Mouse (Mus musculus): ENCODE measurements around the gene Bicra. TPM values are rescaled to one million over a fixed set of nuclear protein-coding genes. Genes with fewer than 3 reads are reported as not detected.

The Bicra gene
- polyA plus RNA-seq, 1 experiment from 2014 or later = 8.0 TPM

GRCm38 (mm10) chr7:15962311-15963288, 85.1 kb downstream of the Bicra start:
- peaks cover 22% of the 10 kb centered on the region for H3K36me3 ChIP-seq
- H3K27me3 ChIP-seq = no peaks in the 10 kb centered on the region
- peaks cover 62% of the 10 kb centered on the region for H3K4me1 ChIP-seq
- H3K9me3 ChIP-seq = no peaks in the 10 kb centered on the region
- peak; percentile 79 for ATAC-seq (ENCODE audit: borderline replicate concordance, extremely low read depth, low FRiP score, low TSS enrichment)
- H3K9ac ChIP-seq = no peak overlapping the region
- 7% methylated on average over 12 of the region's 12 CpGs for WGBS
- H3K27ac ChIP-seq = peak overlapping the region; percentile 96
- peak overlapping the region; percentile 46 for H3K4me2 ChIP-seq
- peak overlapping the region; percentile 1; the same call in 1 of the 2 replicates for H3K4me3 ChIP-seq

GRCm38 (mm10) chr7:15961798-15962197, 85.9 kb downstream of the Bicra start:
- no peak overlapping the region for H3K9ac ChIP-seq
- 79% methylated on average over 7 of the region's 7 CpGs for WGBS
- peaks cover 61% of the 10 kb centered on the region for H3K4me1 ChIP-seq
- no peaks in the 10 kb centered on the region for H3K27me3 ChIP-seq
- H3K4me3 ChIP-seq = no peak overlapping the region
- H3K36me3 ChIP-seq = peaks cover 30% of the 10 kb centered on the region
- no peak for ATAC-seq (ENCODE audit: borderline replicate concordance, extremely low read depth, low FRiP score, low TSS enrichment)
- peak overlapping the region; percentile 46 for H3K4me2 ChIP-seq
- H3K9me3 ChIP-seq = no peaks in the 10 kb centered on the region
- peak overlapping the region; percentile 96 for H3K27ac ChIP-seq

- 39% methylated on average over 4 of the region's 4 CpGs for WGBS
- no peaks in the 10 kb centered on the region for H3K27me3 ChIP-seq
- H3K4me2 ChIP-seq = no peak overlapping the region; the same call in 1 of the 2 replicates
- peaks cover 62% of the 10 kb centered on the region for H3K4me1 ChIP-seq
- peak overlapping the region; percentile 96 for H3K27ac ChIP-seq
- ATAC-seq (ENCODE audit: borderline replicate concordance, extremely low read depth, low FRiP score, low TSS enrichment) = no peak
- H3K9me3 ChIP-seq = no peaks in the 10 kb centered on the region
- no peak overlapping the region for H3K9ac ChIP-seq
- peaks cover 36% of the 10 kb centered on the region for H3K36me3 ChIP-seq
- no peak overlapping the region for H3K4me3 ChIP-seq
Observed at GRCm38 (mm10) chr7:15961239-15961638, 86.5 kb downstream of the Bicra start.

GRCm38 (mm10) chr7:15960691-15961090, 87.0 kb downstream of the Bicra start:
- ATAC-seq (ENCODE audit: borderline replicate concordance, extremely low read depth, low FRiP score, low TSS enrichment) = no peak
- H3K9me3 ChIP-seq = no peaks in the 10 kb centered on the region
- no peaks in the 10 kb centered on the region for H3K27me3 ChIP-seq
- H3K4me3 ChIP-seq = no peak overlapping the region
- peaks cover 39% of the 10 kb centered on the region for H3K36me3 ChIP-seq
- peaks cover 64% of the 10 kb centered on the region for H3K4me1 ChIP-seq
- H3K4me2 ChIP-seq = no peak overlapping the region
- no peak overlapping the region for H3K9ac ChIP-seq
- WGBS = 31% methylated on average over 4 of the region's 4 CpGs
- peak overlapping the region; percentile 96 for H3K27ac ChIP-seq

- Histone ChIP-seq H3K4me3 (no peak overlapping the region), H3K4me1 (peaks cover 31% of the 10 kb centered on the region), H3K27me3 (no peaks in the 10 kb centered on the region), H3K27ac (peak overlapping the region; percentile 92), H3K9me3 (no peaks in the 10 kb centered on the region), H3K9ac (no peak overlapping the region), H3K36me3 (peaks cover 78% of the 10 kb centered on the region), H3K4me2 (no peak overlapping the region)
- peak; percentile 41; the same call in 1 of the 2 replicates for ATAC-seq (ENCODE audit: borderline replicate concordance, extremely low read depth, low FRiP score, low TSS enrichment)
- WGBS = 48% methylated on average over 5 of the region's 5 CpGs
Observed at GRCm38 (mm10) chr7:15956143-15956542, 91.6 kb downstream of the Bicra start.

- H3K9me3 ChIP-seq = no peaks in the 10 kb centered on the region
- peak overlapping the region; percentile 45 for H3K4me2 ChIP-seq
- peak; percentile 65 for ATAC-seq (ENCODE audit: borderline replicate concordance, extremely low read depth, low FRiP score, low TSS enrichment)
- no peaks in the 10 kb centered on the region for H3K27me3 ChIP-seq
- H3K9ac ChIP-seq = 0 out of 2 replicates have a peak overlapping the region, but pooled peaks have one; percentile 27
- WGBS = 27% methylated on average over 5 of the region's 7 CpGs
- H3K36me3 ChIP-seq = peaks cover 83% of the 10 kb centered on the region
- peak overlapping the region; percentile 92 for H3K27ac ChIP-seq
- H3K4me1 ChIP-seq = peaks cover 24% of the 10 kb centered on the region
- H3K4me3 ChIP-seq = peak overlapping the region; percentile 22; the same call in 1 of the 2 replicates
Observed at GRCm38 (mm10) chr7:15955509-15955908, 92.2 kb downstream of the Bicra start.

GRCm38 (mm10) chr7:15954978-15955443, 92.7 kb downstream of the Bicra start:
- H3K9me3 ChIP-seq = no peaks in the 10 kb centered on the region
- peaks cover 86% of the 10 kb centered on the region for H3K36me3 ChIP-seq
- WGBS = 18% methylated on average over 21 of the region's 21 CpGs
- peak overlapping the region; percentile 45 for H3K4me2 ChIP-seq
- H3K4me1 ChIP-seq = peaks cover 21% of the 10 kb centered on the region
- peak overlapping the region; percentile 22; the same call in 1 of the 2 replicates for H3K4me3 ChIP-seq
- 0 out of 2 replicates have a peak overlapping the region, but pooled peaks have one; percentile 27 for H3K9ac ChIP-seq
- ATAC-seq (ENCODE audit: borderline replicate concordance, extremely low read depth, low FRiP score, low TSS enrichment) = peak; percentile 58
- H3K27me3 ChIP-seq = no peaks in the 10 kb centered on the region
- H3K27ac ChIP-seq = peak overlapping the region; percentile 92

GRCm38 (mm10) chr7:15954436-15954835, 93.3 kb downstream of the Bicra start:
- Histone ChIP-seq H3K9me3 (no peaks in the 10 kb centered on the region), H3K36me3 (peaks cover 83% of the 10 kb centered on the region), H3K4me3 (no peak overlapping the region), H3K27ac (peak overlapping the region; percentile 92), H3K4me1 (peaks cover 21% of the 10 kb centered on the region), H3K4me2 (no peak overlapping the region), H3K27me3 (no peaks in the 10 kb centered on the region), H3K9ac (no peak overlapping the region)
- WGBS = 77% methylated on average over 7 of the region's 7 CpGs
- ATAC-seq (ENCODE audit: borderline replicate concordance, extremely low read depth, low FRiP score, low TSS enrichment) = no peak

- Histone ChIP-seq H3K27ac (no peak overlapping the region), H3K4me3 (no peak overlapping the region), H3K9me3 (no peaks in the 10 kb centered on the region), H3K4me1 (peaks cover 31% of the 10 kb centered on the region), H3K27me3 (no peaks in the 10 kb centered on the region), H3K4me2 (no peak overlapping the region), H3K36me3 (peaks cover 77% of the 10 kb centered on the region), H3K9ac (no peak overlapping the region)
- ATAC-seq (ENCODE audit: borderline replicate concordance, extremely low read depth, low FRiP score, low TSS enrichment) = no peak
- WGBS = 85% methylated on average over 13 of the region's 13 CpGs
Observed at GRCm38 (mm10) chr7:15953307-15954074, 94.2 kb downstream of the Bicra start.

GRCm38 (mm10) chr7:15952416-15952815, 95.3 kb downstream of the Bicra start:
- H3K4me3 ChIP-seq = no peak overlapping the region
- H3K4me1 ChIP-seq = peaks cover 38% of the 10 kb centered on the region
- 64% methylated on average over 3 of the region's 3 CpGs for WGBS
- H3K4me2 ChIP-seq = no peak overlapping the region
- H3K36me3 ChIP-seq = peaks cover 67% of the 10 kb centered on the region
- no peak overlapping the region for H3K27ac ChIP-seq
- no peak for ATAC-seq (ENCODE audit: borderline replicate concordance, extremely low read depth, low FRiP score, low TSS enrichment)
- no peak overlapping the region for H3K9ac ChIP-seq
- H3K9me3 ChIP-seq = no peaks in the 10 kb centered on the region
- H3K27me3 ChIP-seq = no peaks in the 10 kb centered on the region

GRCm38 (mm10) chr7:15950008-15950407, 97.7 kb downstream of the Bicra start:
- Histone ChIP-seq H3K36me3 (peaks cover 50% of the 10 kb centered on the region), H3K9ac (no peak overlapping the region), H3K4me1 (peaks cover 28% of the 10 kb centered on the region), H3K4me3 (no peak overlapping the region), H3K9me3 (no peaks in the 10 kb centered on the region), H3K27me3 (no peaks in the 10 kb centered on the region), H3K4me2 (no peak overlapping the region), H3K27ac (no peak overlapping the region)
- no peak for ATAC-seq (ENCODE audit: borderline replicate concordance, extremely low read depth, low FRiP score, low TSS enrichment)
- WGBS = 84% methylated on average over 15 of the region's 15 CpGs

Data from lung, embryonic 15.5 days (tissue).